ENCODE assay signal across 23 mouse cellular contexts in genomic region chr16:62038049-62038448, GRCm38 (mm10).
DNase-seq lines count a peak whose midpoint lies in the region; ATAC-seq and TF ChIP-seq lines count a peak whose summit lies in the region.
"Had no signal": no experiment of that assay in that cellular context is flagged by ENCODE, and none has a peak within 500 bp of the region (broad histone marks: within the 10 kb centered on the region; RNA-seq: fewer than 3 reads in every experiment).

No protein-coding gene starts in this region.

- H3K4me1 ChIP-seq in forebrain, embryonic 14.5 days (ENCODE audit: control insufficient read depth, insufficient read depth, low read length): no peaks in the 10 kb centered on the region
- H3K4me1 ChIP-seq in forebrain, embryonic 11.5 days (replicated peaks; ENCODE audit: control insufficient read depth, insufficient read depth, low read length): no peaks in the 10 kb centered on the region
- no peaks in the 10 kb centered on the region for H3K4me1 ChIP-seq in forebrain, embryonic 15.5 days
- H3K4me1 ChIP-seq in forebrain, embryonic 12.5 days: no peaks in the 10 kb centered on the region
- no peaks in the 10 kb centered on the region for H3K4me1 ChIP-seq in forebrain, embryonic 16.5 days (replicated peaks; ENCODE audit: control insufficient read depth, insufficient read depth, low read length)
- no peaks in the 10 kb centered on the region for H3K4me1 ChIP-seq in forebrain, embryonic 10.5 days

- no peak overlapping the region for H3K27ac ChIP-seq in forebrain, embryonic 14.5 days (ENCODE audit: low read depth, low read length)
- no peak overlapping the region for H3K27ac ChIP-seq in forebrain, embryonic 11.5 days (ENCODE audit: low read depth, low read length)
- no peak overlapping the region for H3K27ac ChIP-seq in forebrain, embryonic 15.5 days (replicated peaks)
- no peak overlapping the region for H3K27ac ChIP-seq in forebrain, embryonic 12.5 days
- no peak overlapping the region for H3K27ac ChIP-seq in forebrain, embryonic 16.5 days (ENCODE audit: low read length)
- no peak overlapping the region for H3K27ac ChIP-seq in forebrain, embryonic 10.5 days

- peak; percentile 10 for DNase-seq in forebrain, embryonic 14.5 days (ENCODE audit: low spot score)
- no peak for DNase-seq in forebrain, embryonic 11.5 days (ENCODE audit: low spot score)
- no peak for DNase-seq in forebrain, embryonic 10.5 days (ENCODE audit: extremely low spot score, low spot score)
- DNase-seq in brain, embryonic 14.5 days (ENCODE audit: low read depth): peak; percentile 32
- DNase-seq in cerebellum, postnatal 10 days: no peak
- DNase-seq: adrenal gland, adult 2 months; adrenal gland, adult 8-10 months; adrenal gland, postnatal 10 days; adrenal gland, postnatal 14 days; adrenal gland, postnatal 25 days; adrenal gland, postnatal 36 days; B cell, adult 2 months; cerebellum, adult 11 months; cerebellum, adult 11-12 months; cerebellum, adult 18-20 months had no signal

- no peak for TF ChIP-seq POLR2A in brain, embryonic 14.5 days (IDR thresholded peaks at IDR 0.05; ENCODE audit: borderline replicate concordance, extremely low read depth, insufficient read depth, insufficient read length, poor library complexity, severe bottlenecking)

- WGBS in forebrain, embryonic 14.5 days: 77% methylated on average over 1 of the region's 1 CpGs
- WGBS in forebrain, embryonic 11.5 days: 81% methylated on average over 1 of the region's 1 CpGs
- 80% methylated on average over 1 of the region's 1 CpGs for WGBS in forebrain, embryonic 15.5 days
- WGBS in forebrain, embryonic 12.5 days: 74% methylated on average over 1 of the region's 1 CpGs
- WGBS in forebrain, embryonic 16.5 days: 68% methylated on average over 1 of the region's 1 CpGs
- WGBS in forebrain, embryonic 10.5 days: 78% methylated on average over 1 of the region's 1 CpGs

- TF ChIP-seq CTCF in brain, embryonic 14.5 days (IDR thresholded peaks at IDR 0.05; ENCODE audit: borderline replicate concordance, extremely low read depth, insufficient read depth, insufficient read length): no peak

- no peak overlapping the region for H3K4me2 ChIP-seq in forebrain, embryonic 14.5 days (ENCODE audit: low read length)
- H3K4me2 ChIP-seq in forebrain, embryonic 11.5 days (ENCODE audit: low read depth, low read length, severe bottlenecking): no peak overlapping the region
- H3K4me2 ChIP-seq in forebrain, embryonic 15.5 days (replicated peaks): no peak overlapping the region
- H3K4me2 ChIP-seq in forebrain, embryonic 12.5 days: no peak overlapping the region
- H3K4me2 ChIP-seq in forebrain, embryonic 16.5 days (ENCODE audit: low read length): no peak overlapping the region

- H3K9me3 ChIP-seq in forebrain, embryonic 14.5 days (replicated peaks; ENCODE audit: control insufficient read depth, low read length): no peaks in the 10 kb centered on the region
- H3K9me3 ChIP-seq in forebrain, embryonic 11.5 days (ENCODE audit: control insufficient read depth, low read length): no peaks in the 10 kb centered on the region
- no peaks in the 10 kb centered on the region for H3K9me3 ChIP-seq in forebrain, embryonic 15.5 days
- no peaks in the 10 kb centered on the region for H3K9me3 ChIP-seq in forebrain, embryonic 12.5 days
- H3K9me3 ChIP-seq in forebrain, embryonic 16.5 days (ENCODE audit: control insufficient read depth, low read length): no peaks in the 10 kb centered on the region
- no peaks in the 10 kb centered on the region for H3K9me3 ChIP-seq in forebrain, embryonic 10.5 days

- H3K36me3 ChIP-seq in forebrain, embryonic 14.5 days (ENCODE audit: control insufficient read depth, insufficient read depth, low read length): no peaks in the 10 kb centered on the region
- no peaks in the 10 kb centered on the region for H3K36me3 ChIP-seq in forebrain, embryonic 11.5 days (ENCODE audit: control insufficient read depth, insufficient read depth, low read length)
- H3K36me3 ChIP-seq in forebrain, embryonic 15.5 days: no peaks in the 10 kb centered on the region
- no peaks in the 10 kb centered on the region for H3K36me3 ChIP-seq in forebrain, embryonic 12.5 days (replicated peaks)
- no peaks in the 10 kb centered on the region for H3K36me3 ChIP-seq in forebrain, embryonic 16.5 days (ENCODE audit: control insufficient read depth, insufficient read depth)
- H3K36me3 ChIP-seq in forebrain, embryonic 10.5 days (replicated peaks): no peaks in the 10 kb centered on the region
- H3K36me3 ChIP-seq: G1E had no signal

- no peak overlapping the region for H3K9ac ChIP-seq in forebrain, embryonic 14.5 days (ENCODE audit: low read length)
- H3K9ac ChIP-seq in forebrain, embryonic 11.5 days (ENCODE audit: low read length): no peak overlapping the region
- H3K9ac ChIP-seq in forebrain, embryonic 15.5 days (replicated peaks): no peak overlapping the region
- H3K9ac ChIP-seq in forebrain, embryonic 12.5 days: no peak overlapping the region
- no peak overlapping the region for H3K9ac ChIP-seq in forebrain, embryonic 16.5 days (replicated peaks; ENCODE audit: low read depth, low read length)

- ATAC-seq in forebrain, embryonic 14.5 days: no peak
- no peak for ATAC-seq in forebrain, embryonic 11.5 days (replicated peaks; ENCODE audit: low FRiP score)
- peak; percentile 53; the same call in 1 of the 2 replicates for ATAC-seq in forebrain, embryonic 15.5 days (replicated peaks)
- ATAC-seq in forebrain, embryonic 12.5 days (ENCODE audit: low FRiP score): no peak
- peak; percentile 72 for ATAC-seq in forebrain, embryonic 16.5 days
- ATAC-seq: activated CD4-positive, CD25-positive, alpha-beta regulatory T cell, adult 4 months; CD4-positive, CD25-positive, alpha-beta regulatory T cell, adult 4 months; Patski had no signal

- H3K27me3 ChIP-seq in forebrain, embryonic 14.5 days (replicated peaks; ENCODE audit: control insufficient read depth, insufficient read depth, low read length): no peaks in the 10 kb centered on the region
- no peaks in the 10 kb centered on the region for H3K27me3 ChIP-seq in forebrain, embryonic 11.5 days (ENCODE audit: control insufficient read depth, insufficient read depth, low read length)
- no peaks in the 10 kb centered on the region for H3K27me3 ChIP-seq in forebrain, embryonic 15.5 days
- no peaks in the 10 kb centered on the region for H3K27me3 ChIP-seq in forebrain, embryonic 12.5 days
- H3K27me3 ChIP-seq in forebrain, embryonic 16.5 days (replicated peaks; ENCODE audit: control insufficient read depth, insufficient read depth, low read length): no peaks in the 10 kb centered on the region
- no peaks in the 10 kb centered on the region for H3K27me3 ChIP-seq in forebrain, embryonic 10.5 days (ENCODE audit: poor library complexity, severe bottlenecking)
- H3K27me3 ChIP-seq: CH12.LX, Patski had no signal

- H3K4me3 ChIP-seq in forebrain, embryonic 14.5 days (ENCODE audit: low read depth, low read length): no peak overlapping the region
- H3K4me3 ChIP-seq in forebrain, embryonic 11.5 days (ENCODE audit: low read depth, low read length): no peak overlapping the region
- no peak overlapping the region for H3K4me3 ChIP-seq in forebrain, embryonic 15.5 days
- no peak overlapping the region for H3K4me3 ChIP-seq in forebrain, embryonic 12.5 days (replicated peaks)
- no peak overlapping the region for H3K4me3 ChIP-seq in forebrain, embryonic 16.5 days (replicated peaks; ENCODE audit: low read length)
- no peak overlapping the region for H3K4me3 ChIP-seq in forebrain, embryonic 10.5 days

Comparison
In these comparisons a context has a peak if more than half of its experiments do, and no peak if none do; other contexts are left out.
1. ATAC-seq: peak in forebrain, embryonic 15.5 days (single experiment) and forebrain, embryonic 16.5 days (single experiment); none in forebrain, embryonic 14.5 days (single experiment), forebrain, embryonic 11.5 days (single experiment) and forebrain, embryonic 12.5 days (single experiment).
2. DNase-seq: peak in forebrain, embryonic 14.5 days (single experiment) and brain, embryonic 14.5 days (single experiment); none in forebrain, embryonic 11.5 days (single experiment), forebrain, embryonic 10.5 days (single experiment) and cerebellum, postnatal 10 days (0 of 2).